ENCODE assay signal across 23 mouse cellular contexts in genomic region chr9:44116182-44116581, GRCm38 (mm10). TPM values are rescaled to one million over a fixed set of nuclear protein-coding genes. Genes with fewer than 3 reads are reported as not detected.
A peak's percentile ranks its signal among the peaks of the same experiment; 100 is the strongest.
DNase-seq lines count a peak whose midpoint lies in the region; ATAC-seq and TF ChIP-seq lines count a peak whose summit lies in the region.
"Had no signal": no experiment of that assay in that cellular context is flagged by ENCODE, and none has a peak within 500 bp of the region (broad histone marks: within the 10 kb centered on the region; RNA-seq: fewer than 3 reads in every experiment).

No protein-coding gene starts in this region.

- intact Hi-C loops in heart, postnatal 10 days (cut with DNase I) = no loop called here

- H3K4me3 ChIP-seq in kidney, postnatal 0 days (replicated peaks; ENCODE audit: low read depth, low read length) = no peak overlapping the region
- H3K4me3 ChIP-seq in midbrain, postnatal 0 days (ENCODE audit: low read depth, low read length) = no peak overlapping the region
- no peak overlapping the region for H3K4me3 ChIP-seq in midbrain, embryonic 13.5 days (replicated peaks)
- H3K4me3 ChIP-seq in ES-E14 (ENCODE audit: insufficient read depth in 1 of 2, low read depth in 1 of 2, low read length in 2 of 2, poor library complexity in 1 of 2, severe bottlenecking in 1 of 2) = no peak overlapping the region
- H3K4me3 ChIP-seq: embryonic facial prominence, embryonic 13.5 days; hindbrain, embryonic 15.5 days; limb, embryonic 12.5 days had no signal

- TF ChIP-seq CTCF in kidney, postnatal 0 days (IDR thresholded peaks at IDR 0.05; ENCODE audit: low read depth) = peak; percentile 43
- TF ChIP-seq CTCF in midbrain, postnatal 0 days (IDR thresholded peaks at IDR 0.05) = peak; percentile 31

- in situ Hi-C loops in ES-E14 (cut with MboI; ENCODE audit: low sequenced_read_pairs in 2 of 2, unreplicated experiment in 2 of 2) = no loop called here

- H3K9ac ChIP-seq in kidney, postnatal 0 days (ENCODE audit: low read depth, low read length) = no peak overlapping the region
- H3K9ac ChIP-seq in midbrain, postnatal 0 days (replicated peaks; ENCODE audit: low read length, poor library complexity, severe bottlenecking) = no peak overlapping the region
- no peak overlapping the region for H3K9ac ChIP-seq in midbrain, embryonic 13.5 days (replicated peaks)
- no peak overlapping the region for H3K9ac ChIP-seq in ES-E14 (ENCODE audit: insufficient read depth, low read depth, low read length, poor library complexity, severe bottlenecking)
- H3K9ac ChIP-seq: embryonic facial prominence, embryonic 13.5 days; hindbrain, embryonic 15.5 days; limb, embryonic 12.5 days had no signal

- H3K9me3 ChIP-seq in kidney, postnatal 0 days (replicated peaks; ENCODE audit: low read length) = no peaks in the 10 kb centered on the region
- H3K9me3 ChIP-seq in midbrain, postnatal 0 days (ENCODE audit: low read length) = no peaks in the 10 kb centered on the region
- no peaks in the 10 kb centered on the region for H3K9me3 ChIP-seq in midbrain, embryonic 13.5 days
- H3K9me3 ChIP-seq in ES-E14 (ENCODE audit: control insufficient read depth, insufficient read depth, low read depth, low read length) = no peaks in the 10 kb centered on the region
- H3K9me3 ChIP-seq: embryonic facial prominence, embryonic 13.5 days; G1E; hindbrain, embryonic 15.5 days; limb, embryonic 12.5 days had no signal

- H3K4me1 ChIP-seq in kidney, postnatal 0 days (replicated peaks; ENCODE audit: insufficient read depth, low read length) = no peaks in the 10 kb centered on the region
- no peaks in the 10 kb centered on the region for H3K4me1 ChIP-seq in midbrain, postnatal 0 days (ENCODE audit: insufficient read depth, low read length)
- peaks cover 13% of the 10 kb centered on the region for H3K4me1 ChIP-seq in midbrain, embryonic 13.5 days (replicated peaks)
- H3K4me1 ChIP-seq in ES-E14 (ENCODE audit: control insufficient read depth in 2 of 2, insufficient read depth in 2 of 2, low read length in 2 of 2, poor library complexity in 1 of 2) = peaks cover 0 to 11% of the 10 kb centered on the region in 2 experiments; a peak in 3 of 4 replicates

- no peak overlapping the region for H3K27ac ChIP-seq in kidney, postnatal 0 days
- no peak overlapping the region for H3K27ac ChIP-seq in midbrain, postnatal 0 days (ENCODE audit: low read depth, low read length)
- H3K27ac ChIP-seq in midbrain, embryonic 13.5 days = no peak overlapping the region
- no peak overlapping the region for H3K27ac ChIP-seq in ES-E14 (ENCODE audit: insufficient read depth, low read depth, low read length, poor library complexity, severe bottlenecking)
- H3K27ac ChIP-seq: embryonic facial prominence, embryonic 13.5 days; hindbrain, embryonic 15.5 days; limb, embryonic 12.5 days; macrophage had no signal

- no peak for ATAC-seq in kidney, postnatal 0 days (replicated peaks; ENCODE audit: low FRiP score, low read depth)
- ATAC-seq in midbrain, postnatal 0 days (ENCODE audit: low FRiP score) = no peak
- ATAC-seq in midbrain, embryonic 13.5 days = no peak

- no peaks in the 10 kb centered on the region for H3K27me3 ChIP-seq in kidney, postnatal 0 days (ENCODE audit: insufficient read depth, low read length)
- H3K27me3 ChIP-seq in midbrain, postnatal 0 days (ENCODE audit: insufficient read depth, low read length) = no peaks in the 10 kb centered on the region
- no peaks in the 10 kb centered on the region for H3K27me3 ChIP-seq in midbrain, embryonic 13.5 days
- H3K27me3 ChIP-seq: embryonic facial prominence, embryonic 13.5 days; hindbrain, embryonic 15.5 days; limb, embryonic 12.5 days had no signal

- H3K4me2 ChIP-seq in kidney, postnatal 0 days (ENCODE audit: low read length) = no peak overlapping the region
- no peak overlapping the region for H3K4me2 ChIP-seq in midbrain, postnatal 0 days (ENCODE audit: low read depth, low read length, poor library complexity, severe bottlenecking)
- H3K4me2 ChIP-seq in midbrain, embryonic 13.5 days (replicated peaks) = no peak overlapping the region
- H3K4me2 ChIP-seq: embryonic facial prominence, embryonic 13.5 days; hindbrain, embryonic 15.5 days; limb, embryonic 12.5 days had no signal

- WGBS in kidney, postnatal 0 days = 88% methylated on average over 4 of the region's 4 CpGs
- 88% methylated on average over 4 of the region's 4 CpGs for WGBS in midbrain, postnatal 0 days
- 93% methylated on average over 4 of the region's 4 CpGs for WGBS in midbrain, embryonic 13.5 days

- no peaks in the 10 kb centered on the region for H3K36me3 ChIP-seq in kidney, postnatal 0 days (ENCODE audit: insufficient read depth, low read length)
- no peaks in the 10 kb centered on the region for H3K36me3 ChIP-seq in midbrain, postnatal 0 days (ENCODE audit: insufficient read depth, low read length)
- no peaks in the 10 kb centered on the region for H3K36me3 ChIP-seq in midbrain, embryonic 13.5 days
- H3K36me3 ChIP-seq in ES-E14 (ENCODE audit: control insufficient read depth, insufficient read depth, low read length, poor library complexity, severe bottlenecking) = no peaks in the 10 kb centered on the region
- H3K36me3 ChIP-seq: embryonic facial prominence, embryonic 13.5 days; G1E; hindbrain, embryonic 15.5 days; limb, embryonic 12.5 days had no signal

- DNase-seq in kidney, postnatal 0 days (ENCODE audit: low spot score) = no peak
- no peak for DNase-seq in kidney, adult 9 months
- DNase-seq in midbrain, postnatal 0 days (ENCODE audit: low spot score) = no peak
- no peak for DNase-seq in ES-E14 (ENCODE audit: low read depth, low spot score)
- peak; percentile 50 for DNase-seq in induced T-regulatory cell, adult 2 months (ENCODE audit: low read depth)
- DNase-seq in cerebellum, adult 11 months = no peak
- DNase-seq in heart, postnatal 10 days = no peak
- DNase-seq: adrenal gland, postnatal 14 days; cerebellum, adult 8-10 months; gastrocnemius, postnatal 10 days; kidney, adult 8-10 months; midbrain, embryonic 14.5 days; right cerebral cortex, adult 18-20 months had no signal

TF ChIP-seq in ES-E14, 5 proteins besides CTCF, POLR2A, EP300 and RAD21:
- TF ChIP-seq ZC3H11A (IDR thresholded peaks at IDR 0.05; ENCODE audit: borderline replicate concordance, low read depth, low read length) = 0 out of 2 replicates have a peak, but pooled peaks have one; percentile 9
- peak; percentile 79 for TF ChIP-seq MAFK (IDR thresholded peaks at IDR 0.05; ENCODE audit: insufficient read depth, low read depth, low read length)
- no peak for TF ChIP-seq HCFC1 (IDR thresholded peaks at IDR 0.05; ENCODE audit: borderline replicate concordance, insufficient read depth, low read length)

RNA-seq across cellular contexts. Expression of gene Rnf26, which starts 2.9 kb away (rescaled TPM):
- polyA plus RNA-seq in kidney, postnatal 0 days (2015; fragmentation: Nextera tagmentation; extraction: Ambion mirVana) = 46.6 and 49.7 TPM in 2 replicates
- 13.0 and 15.0 TPM in 2 replicates for total RNA-seq in midbrain, postnatal 0 days (2014; rRNA removed)
- 33.4 and 34.1 TPM in 2 replicates for polyA plus RNA-seq in midbrain, postnatal 0 days (2015; fragmentation: Nextera tagmentation; extraction: Ambion mirVana)
- polyA plus RNA-seq in midbrain, embryonic 13.5 days (2015; fragmentation: Nextera tagmentation; extraction: Ambion mirVana) = 29.9 and 32.7 TPM in 2 replicates
- 19.9 and 23.1 TPM in 2 replicates for total RNA-seq in ES-E14 (2012; rRNA removed)
- 10 to 100 TPM; 18.1 TPM for total RNA-seq in heart, postnatal 10 days (2021)

RNA-seq across cellular contexts. Expression of gene Gm49380, which starts 2.9 kb away (rescaled TPM):
- polyA plus RNA-seq in kidney, postnatal 0 days (2015; fragmentation: Nextera tagmentation; extraction: Ambion mirVana) = not detected in 2 replicates
- total RNA-seq in midbrain, postnatal 0 days (2014; rRNA removed) = not detected in 2 replicates
- 0.07 and 0.27 TPM in 2 replicates for polyA plus RNA-seq in midbrain, postnatal 0 days (2015; fragmentation: Nextera tagmentation; extraction: Ambion mirVana)
- polyA plus RNA-seq in midbrain, embryonic 13.5 days (2015; fragmentation: Nextera tagmentation; extraction: Ambion mirVana) = 0.24 and 0.36 TPM in 2 replicates
- 0.18 and 0.26 TPM in 2 replicates for total RNA-seq in ES-E14 (2012; rRNA removed)
- under 1 TPM; 0.10 to 0.12 TPM for total RNA-seq in heart, postnatal 10 days (2021)
- polyA plus RNA-seq: G1E; heart, postnatal 0 days; hindbrain, embryonic 15.5 days; liver, embryonic 16.5 days; small intestine, adult 2 months had no signal

RNA-seq across cellular contexts. Expression of gene C1qtnf5, which starts 9.1 kb away (rescaled TPM):
- 9.7 and 12.3 TPM in 2 replicates for polyA plus RNA-seq in kidney, postnatal 0 days (2015; fragmentation: Nextera tagmentation; extraction: Ambion mirVana)
- 16.6 and 29.0 TPM in 2 replicates for total RNA-seq in midbrain, postnatal 0 days (2014; rRNA removed)
- 9.9 and 10.7 TPM in 2 replicates for polyA plus RNA-seq in midbrain, postnatal 0 days (2015; fragmentation: Nextera tagmentation; extraction: Ambion mirVana)
- polyA plus RNA-seq in midbrain, embryonic 13.5 days (2015; fragmentation: Nextera tagmentation; extraction: Ambion mirVana) = 1.9 and 2.5 TPM in 2 replicates
- total RNA-seq in ES-E14 (2012; rRNA removed) = 0.79 and 1.6 TPM in 2 replicates
- total RNA-seq in heart, postnatal 10 days (2021) = 10 to 100 TPM; 15.5 to 21.3 TPM
- total RNA-seq: G1E had no signal
- polyA plus RNA-seq: macrophage had no signal

RNA-seq across cellular contexts. Expression of gene Mfrp, which starts 14.7 kb away (rescaled TPM):
- polyA plus RNA-seq in kidney, postnatal 0 days (2015; fragmentation: Nextera tagmentation; extraction: Ambion mirVana) = 0.11 and 0.16 TPM in 2 replicates
- 0.19 and 2.8 TPM in 2 replicates for total RNA-seq in midbrain, postnatal 0 days (2014; rRNA removed)
- 0.05 TPM in 1 of 2 replicates, not detected in the other for polyA plus RNA-seq in midbrain, postnatal 0 days (2015; fragmentation: Nextera tagmentation; extraction: Ambion mirVana)
- 0.16 TPM in 1 of 2 replicates, not detected in the other for polyA plus RNA-seq in midbrain, embryonic 13.5 days (2015; fragmentation: Nextera tagmentation; extraction: Ambion mirVana)
- 0.09 and 0.11 TPM in 2 replicates for total RNA-seq in ES-E14 (2012; rRNA removed)
- not detected for total RNA-seq in heart, postnatal 10 days (2021)
- total RNA-seq: adrenal gland, postnatal 14 days; G1E; heart, adult 8-10 months had no signal
- polyA plus RNA-seq: G1E; heart, postnatal 0 days; liver, embryonic 16.5 days; macrophage had no signal

RNA-seq across cellular contexts. Expression of gene Mcam, which starts 18.1 kb away (rescaled TPM):
- polyA plus RNA-seq in kidney, postnatal 0 days (2015; fragmentation: Nextera tagmentation; extraction: Ambion mirVana) = 46.3 and 46.6 TPM in 2 replicates
- total RNA-seq in midbrain, postnatal 0 days (2014; rRNA removed) = 14.6 and 19.9 TPM in 2 replicates
- polyA plus RNA-seq in midbrain, postnatal 0 days (2015; fragmentation: Nextera tagmentation; extraction: Ambion mirVana) = 4.4 TPM in 2 replicates
- polyA plus RNA-seq in midbrain, embryonic 13.5 days (2015; fragmentation: Nextera tagmentation; extraction: Ambion mirVana) = 11.6 and 13.7 TPM in 2 replicates
- total RNA-seq in ES-E14 (2012; rRNA removed) = 53.1 and 108 TPM in 2 replicates
- 100 to 1,000 TPM; 147 to 156 TPM for total RNA-seq in heart, postnatal 10 days (2021)
- polyA plus RNA-seq: G1E, macrophage had no signal
